Mouse (Mus musculus): ENCODE results near the gene Csrnp1. TPM values are rescaled to one million over a fixed set of nuclear protein-coding genes. Genes with fewer than 3 reads are reported as not detected.

Csrnp1 gene
- total RNA-seq, 2 experiments from 2014 or later: 20.5 to 26.8 TPM

- DNase-seq (ENCODE audit: low spot score in 2 of 2): no peak
These were observed 21.5 kb upstream of the Csrnp1 start for GRCm38 (mm10) chr9:120005936-120006335.

GRCm38 (mm10) chr9:120002893-120003292 is 18.4 kb upstream of the Csrnp1 start:
- DNase-seq (ENCODE audit: low spot score in 2 of 2): no peak

DNA sequence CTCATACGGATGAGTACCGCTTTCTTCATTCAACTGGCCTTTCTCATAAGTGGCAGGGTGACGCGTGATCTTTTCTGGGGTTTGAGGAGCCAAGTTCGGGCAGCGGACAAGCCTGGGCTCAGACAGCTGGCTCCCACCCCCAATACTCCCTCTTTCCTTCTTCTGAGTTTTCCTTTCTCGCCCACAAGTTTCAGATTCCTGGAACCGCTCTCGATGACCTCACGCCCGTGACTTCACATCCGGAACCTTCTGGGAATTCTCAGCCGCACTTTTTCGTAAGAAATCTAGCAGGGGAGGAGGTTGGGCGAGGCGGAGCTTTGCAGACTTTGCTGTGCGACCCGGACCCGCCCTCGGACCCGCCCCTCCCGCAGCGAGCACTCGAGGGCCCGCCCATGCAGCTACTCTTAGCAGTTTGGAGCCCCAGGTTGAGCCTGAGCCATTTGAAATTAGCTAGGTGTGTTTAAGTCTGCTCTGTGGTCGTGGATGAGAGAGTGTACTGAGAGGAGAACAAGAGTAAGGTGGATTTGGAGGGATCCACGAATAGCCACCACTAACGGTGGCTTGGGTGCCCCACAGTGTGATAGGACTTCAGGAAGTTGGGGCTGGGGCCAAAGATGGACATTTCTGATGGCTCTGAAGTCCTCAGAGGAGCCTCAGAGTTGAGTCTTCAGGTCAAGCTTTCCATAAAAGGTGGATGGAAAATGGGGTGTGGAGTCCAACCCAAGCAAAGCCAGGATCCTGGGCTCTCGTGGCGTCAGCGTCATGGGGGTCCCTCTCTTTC is 17.7 kb upstream of the Csrnp1 start:
- peak; percentile 70 to 77 for DNase-seq (ENCODE audit: low spot score in 2 of 2)

- DNase-seq (ENCODE audit: low spot score in 2 of 2): no peak
These were observed 16.3 kb upstream of the Csrnp1 start for GRCm38 (mm10) chr9:120000761-120001160.

GRCm38 (mm10) chr9:119999636-120000035 is 15.2 kb upstream of the Csrnp1 start:
- no peak for DNase-seq (ENCODE audit: low spot score in 2 of 2)

GRCm38 (mm10) chr9:119998776-119999175 is 14.3 kb upstream of the Csrnp1 start:
- DNase-seq (ENCODE audit: low spot score in 2 of 2): no peak

DNA sequence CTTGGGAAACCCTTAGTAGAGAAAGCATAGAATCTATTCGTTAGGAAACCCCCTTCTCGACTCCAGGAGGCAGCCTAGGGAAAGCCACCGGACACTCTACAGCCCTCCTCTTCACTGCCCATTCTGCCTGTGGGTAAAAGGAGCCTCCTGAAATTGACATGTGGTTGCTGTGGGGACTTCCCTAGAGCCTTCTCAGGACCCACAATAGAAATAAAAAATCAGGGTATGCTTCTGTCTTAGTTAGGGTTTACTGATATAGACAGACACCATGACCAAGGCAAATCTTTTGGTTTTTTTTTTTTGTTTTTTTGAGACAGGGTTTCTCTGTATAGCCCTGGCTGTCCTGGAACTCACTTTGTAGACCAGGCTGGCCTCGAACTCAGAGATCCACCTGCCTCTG is 11.6 kb upstream of the Csrnp1 start:
- no peak for DNase-seq (ENCODE audit: low spot score in 2 of 2)

- DNase-seq (ENCODE audit: low spot score in 2 of 2): no peak
These were observed 9.7 kb upstream of the Csrnp1 start for GRCm38 (mm10) chr9:119994207-119994606.

DNA sequence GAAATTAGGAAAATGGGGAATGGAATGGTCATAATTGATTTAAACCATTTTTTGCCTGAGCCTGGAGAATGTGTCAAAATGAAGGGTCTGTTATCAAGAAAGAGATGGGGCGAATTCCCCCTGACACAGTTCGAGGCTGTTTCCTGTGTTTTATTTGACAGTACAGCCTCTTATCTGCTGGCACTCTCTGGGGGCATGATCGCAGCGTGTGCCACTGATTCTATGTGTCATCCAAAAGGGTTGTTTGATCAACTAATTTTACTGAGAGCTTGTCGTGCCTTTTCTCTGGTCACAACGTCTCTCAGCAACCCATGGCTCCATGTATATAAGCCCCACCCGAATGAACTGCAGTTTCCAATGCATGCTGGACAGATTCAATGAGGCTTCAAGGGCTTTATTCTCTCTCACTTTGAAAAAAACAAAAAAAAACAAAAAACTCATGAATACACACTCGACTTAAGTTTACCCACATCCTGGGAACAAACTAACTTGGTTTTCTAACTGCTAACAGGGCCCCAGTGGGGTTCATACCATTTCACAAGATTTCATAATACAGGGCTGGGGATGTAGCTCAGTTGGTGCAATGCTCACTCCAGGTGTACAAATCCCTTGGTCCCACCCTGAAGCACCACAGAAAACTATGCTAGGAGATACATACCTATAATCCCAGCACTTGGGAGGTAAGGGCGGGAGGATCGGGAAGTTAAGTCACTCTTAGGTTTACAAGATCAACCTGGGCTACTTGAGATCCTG is 8.8 kb upstream of the Csrnp1 start:
- DNase-seq (ENCODE audit: low spot score in 2 of 2): no peak

DNA sequence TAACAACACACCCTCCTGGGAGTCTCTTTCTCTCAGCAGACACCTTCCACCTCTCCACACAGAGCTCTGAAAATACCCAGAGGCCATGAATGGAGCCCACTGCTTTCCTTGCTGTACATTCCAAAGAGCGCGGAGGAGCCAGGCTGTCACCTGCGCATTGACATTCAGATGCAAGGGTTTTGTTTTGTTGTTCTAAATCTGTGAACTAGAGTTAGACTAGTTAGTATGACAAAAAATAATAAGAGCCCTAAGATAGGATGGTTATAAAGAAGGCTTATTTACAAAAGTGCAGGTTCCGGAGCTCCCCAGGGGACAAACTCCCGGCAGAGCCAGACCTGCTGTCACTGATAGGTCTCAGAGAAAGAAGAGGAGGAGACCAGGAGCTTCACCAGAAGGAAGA is 6.9 kb upstream of the Csrnp1 start:
- no peak for DNase-seq (ENCODE audit: low spot score in 2 of 2)

- DNase-seq (ENCODE audit: low spot score in 2 of 2): no peak
These were observed 3.8 kb upstream of the Csrnp1 start for GRCm38 (mm10) chr9:119988304-119988703.

DNA sequence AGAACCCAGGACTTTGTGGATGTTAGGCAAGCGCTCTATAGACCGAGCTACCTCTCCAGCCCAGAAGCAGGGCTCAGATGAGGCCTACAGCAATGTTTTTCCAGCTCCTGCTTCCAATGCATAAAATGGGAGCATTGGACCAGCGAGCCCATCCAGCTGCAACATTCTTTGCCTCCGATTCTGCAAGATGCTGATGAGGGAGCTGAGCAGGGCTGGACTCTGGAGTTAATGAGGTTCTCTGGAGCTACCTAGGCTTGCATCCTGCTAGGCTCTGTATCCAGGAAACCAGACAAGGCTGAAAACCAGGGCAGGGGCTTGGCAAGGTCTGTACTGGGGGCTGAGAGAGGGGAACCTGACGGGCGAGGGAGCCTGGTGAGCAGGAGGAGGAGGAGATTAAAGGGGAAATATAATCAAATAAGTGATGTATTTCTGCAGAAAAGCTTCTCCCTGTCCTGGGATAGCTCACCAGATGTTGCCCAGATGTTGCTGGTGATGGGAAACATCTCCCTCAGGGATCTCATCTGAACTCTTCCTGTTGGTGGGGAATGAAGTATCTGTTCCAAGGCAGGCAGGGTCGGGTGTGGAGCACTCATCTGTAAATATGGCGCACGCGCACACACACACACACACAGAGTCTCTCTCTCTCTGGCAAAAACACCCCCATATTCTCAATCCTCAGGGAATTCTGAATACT is 1.6 kb upstream of the Csrnp1 start:
- DNase-seq (ENCODE audit: low spot score in 2 of 2): no peak

- peak; percentile 87 to 93 for DNase-seq (ENCODE audit: low spot score in 2 of 2)
These were observed 598 bp downstream of the Csrnp1 start for GRCm38 (mm10) chr9:119983585-119984535.

- no peak for DNase-seq (ENCODE audit: low spot score in 2 of 2)
These were observed 1.4 kb downstream of the Csrnp1 start for GRCm38 (mm10) chr9:119982956-119983551.

DNA sequence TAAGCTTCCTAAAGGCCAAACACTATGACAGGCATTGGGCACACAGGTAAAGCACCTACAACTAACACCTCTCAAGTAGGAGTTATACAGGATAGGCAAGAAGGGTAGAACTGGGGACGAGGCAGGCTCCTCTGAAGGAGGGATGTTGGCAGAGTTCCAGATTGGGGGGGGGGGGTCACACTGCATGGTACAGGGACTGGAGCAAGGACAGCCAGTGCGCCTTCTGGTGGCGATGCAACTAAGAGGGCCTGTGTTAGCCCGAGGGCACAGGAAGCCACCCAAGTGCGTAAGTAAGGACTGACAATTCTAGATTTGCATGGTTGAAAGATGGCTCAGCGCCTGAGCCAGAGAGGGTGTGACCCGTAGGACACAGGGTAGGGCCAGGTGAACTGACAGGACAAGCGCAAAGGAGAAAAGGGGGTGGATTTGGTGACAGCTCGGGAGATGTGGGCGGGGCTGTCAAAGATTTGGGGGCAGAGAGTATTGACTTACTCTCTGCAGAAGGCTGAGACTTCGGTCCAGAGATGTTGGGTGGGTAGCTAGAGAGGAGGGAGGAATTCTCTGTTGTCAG is 2.1 kb downstream of the Csrnp1 start:
- DNase-seq (ENCODE audit: low spot score in 2 of 2): no peak

GRCm38 (mm10) chr9:119981183-119982179 is 3.0 kb downstream of the Csrnp1 start:
- peak in 1 of 2 experiments; percentile 67 for DNase-seq (ENCODE audit: low spot score in 2 of 2)

DNA sequence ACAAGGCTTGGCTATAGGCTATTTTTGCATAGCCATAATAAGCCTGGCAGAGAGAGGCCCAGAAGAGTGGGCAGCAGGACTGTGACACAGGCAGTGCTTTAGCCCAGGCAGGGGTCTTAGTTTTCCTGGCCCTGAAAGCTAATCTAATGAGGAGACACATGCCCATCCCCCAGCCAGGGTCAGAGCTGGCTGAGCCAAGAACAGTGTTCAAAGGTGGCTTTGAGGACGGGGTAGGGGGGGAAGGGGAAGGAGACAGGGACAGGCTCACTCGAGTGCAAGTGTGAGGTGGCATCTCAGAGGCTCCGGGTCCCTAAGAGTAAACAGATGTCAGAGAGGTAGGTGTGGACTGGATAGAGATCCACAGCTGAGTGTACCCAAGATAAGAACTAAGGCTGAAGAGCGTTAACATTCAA is 3.7 kb downstream of the Csrnp1 start:
- no peak for DNase-seq (ENCODE audit: low spot score in 2 of 2)

DNA sequence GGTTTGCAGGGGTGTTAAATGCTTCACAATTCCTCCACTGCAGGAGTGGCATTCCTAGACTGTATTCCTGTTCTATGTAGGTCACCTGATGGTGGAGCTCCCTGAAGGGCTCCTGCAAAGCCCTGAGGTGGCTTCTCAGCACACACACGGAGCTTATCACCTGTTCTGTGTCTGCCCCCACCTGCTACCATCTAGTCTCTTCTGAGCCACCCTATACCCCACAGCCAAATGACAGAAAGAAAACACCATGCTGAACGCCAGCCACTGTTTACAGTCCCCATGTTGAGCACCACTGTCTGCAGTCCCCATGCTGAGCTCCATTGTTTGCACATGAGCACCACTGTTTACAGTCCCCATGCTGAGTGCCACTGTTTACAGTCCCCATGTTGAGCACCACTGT is 4.7 kb downstream of the Csrnp1 start:
- DNase-seq (ENCODE audit: low spot score in 2 of 2): no peak
